Mouse (Mus musculus) CH12F3 (cell line): ENCODE data around the gene Gm27029.
"Not testable (repeated sequence)": the region's sequence is repeated elsewhere in the genome, so short reads cannot be mapped to it uniquely, and the experiment has no call there.

Experiments
- in situ Hi-C: fragments of 300-500 bp; cut with MboI; formaldehyde crosslinking; loops from 2 replicates; pipeline ENCODE4 v1.14.3; 2020; ENCODE audit warnings: low sequenced_read_pairs

Gene Gm27029

GRCm38 (mm10) chr11:101424925-101425813, 573 bp upstream of the Gm27029 start, which contains the start of the genes Rundc1 and Ptges3l:
Gene Rundc1 (plus strand): TSS chr11:101425085.
Gene Ptges3l (minus strand): TSS chr11:101425333.
- in situ Hi-C loops, result no loop called here

- in situ Hi-C loops, result no loop called here
Observed at GRCm38 (mm10) chr11:101420148-101420547, 4.4 kb downstream of the Gm27029 start.

DNA sequence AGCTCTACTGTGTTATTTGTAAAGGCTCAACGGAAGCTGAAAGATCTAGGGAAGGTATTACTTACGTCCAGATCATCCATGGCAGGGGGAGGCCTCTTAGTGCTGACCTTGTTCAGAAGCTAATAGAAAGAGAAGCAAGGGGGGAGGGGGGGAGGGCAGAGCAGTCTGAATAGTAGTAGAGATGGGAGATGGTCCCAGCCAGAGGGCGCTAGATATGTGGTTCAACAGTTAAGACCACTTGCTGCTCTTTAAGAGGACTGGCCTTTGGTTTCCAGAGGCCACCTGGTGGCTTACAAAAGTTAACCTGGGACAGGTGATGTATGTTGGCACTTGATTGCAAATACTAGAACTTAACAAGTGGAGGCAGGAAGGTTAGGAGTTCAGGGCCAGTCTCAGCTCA, 5.0 kb downstream of the Gm27029 start:
- in situ Hi-C loops, result no loop called here

GRCm38 (mm10) chr11:101418991-101419390, 5.6 kb downstream of the Gm27029 start:
- in situ Hi-C loops, result no loop called here

- in situ Hi-C loops, result no loop called here
Observed at GRCm38 (mm10) chr11:101417101-101417855, 7.3 kb downstream of the Gm27029 start, which contains the start of gene Aarsd1. Gene Aarsd1 (minus strand): TSS chr11:101417615.

- in situ Hi-C loops, result no loop called here
Observed at GRCm38 (mm10) chr11:101416433-101417100, 8.0 kb downstream of the Gm27029 start.

- in situ Hi-C loops, result no loop called here
Observed at GRCm38 (mm10) chr11:101415306-101415705, 9.3 kb downstream of the Gm27029 start.

- in situ Hi-C loops, result loop anchor here (10.0 kb wide), 1 partner anchor 180 kb away; no protein-coding TSS in a partner anchor
Observed at GRCm38 (mm10) chr11:101395110-101395509, 29.5 kb downstream of the Gm27029 start.

GRCm38 (mm10) chr11:101381817-101382216, 42.8 kb downstream of the Gm27029 start:
- in situ Hi-C loops, result no loop called here

GRCm38 (mm10) chr11:101378926-101379325, 45.7 kb downstream of the Gm27029 start:
- in situ Hi-C loops, result no loop called here

DNA sequence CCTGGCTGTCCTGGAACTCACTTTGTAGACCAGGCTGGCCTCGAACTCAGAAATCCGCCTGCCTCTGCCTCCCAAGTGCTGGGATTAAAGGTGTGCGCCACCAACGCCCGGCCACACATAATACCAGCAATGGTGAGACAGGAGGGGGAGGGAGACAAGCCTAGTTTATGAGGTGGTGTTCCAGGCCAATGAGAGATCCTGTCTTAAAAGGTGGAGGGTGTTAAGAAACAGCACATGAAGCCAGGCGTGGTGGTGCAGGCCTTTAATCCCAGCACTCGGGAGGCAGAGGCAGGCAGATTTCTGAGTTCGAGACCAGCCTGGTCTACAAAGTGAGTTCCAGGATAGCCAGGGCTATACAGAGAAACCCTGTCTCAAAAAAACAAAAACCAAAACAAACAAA, 46.4 kb downstream of the Gm27029 start:
- in situ Hi-C loops, result not testable (repeated sequence)

DNA sequence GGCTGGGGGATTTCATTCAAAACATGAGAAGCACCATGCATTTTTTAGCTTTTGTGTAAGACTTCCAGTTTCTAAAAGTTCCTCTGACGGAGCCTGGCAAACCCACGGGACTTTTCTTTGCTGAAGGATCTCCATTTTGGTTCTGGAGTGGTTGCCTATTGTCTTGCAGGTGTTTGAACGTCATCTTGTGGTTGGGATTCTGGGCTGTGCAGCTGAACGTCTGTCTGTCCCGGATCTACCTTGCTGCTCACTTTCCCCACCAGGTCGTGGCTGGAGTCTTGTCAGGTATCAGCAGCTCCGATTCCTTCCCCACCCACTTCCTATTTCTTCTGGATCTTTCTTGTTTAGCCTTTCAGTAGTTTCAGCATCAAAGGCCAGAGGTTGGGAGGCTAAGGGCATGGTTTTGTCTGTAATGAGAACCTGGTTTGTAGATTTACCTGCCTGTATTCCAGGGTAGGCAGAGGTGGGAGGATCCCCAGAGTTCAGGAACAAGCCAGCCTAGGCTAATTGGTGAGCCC, 50.1 kb downstream of the Gm27029 start:
- in situ Hi-C loops, result no loop called here

- in situ Hi-C loops, result no loop called here
Observed at GRCm38 (mm10) chr11:101370141-101370540, 54.5 kb downstream of the Gm27029 start.

- in situ Hi-C loops, result no loop called here
Observed at GRCm38 (mm10) chr11:101367326-101367935, 57.2 kb downstream of the Gm27029 start, which contains the start of gene G6pc. Gene G6pc (plus strand): TSS chr11:101367561.

DNA sequence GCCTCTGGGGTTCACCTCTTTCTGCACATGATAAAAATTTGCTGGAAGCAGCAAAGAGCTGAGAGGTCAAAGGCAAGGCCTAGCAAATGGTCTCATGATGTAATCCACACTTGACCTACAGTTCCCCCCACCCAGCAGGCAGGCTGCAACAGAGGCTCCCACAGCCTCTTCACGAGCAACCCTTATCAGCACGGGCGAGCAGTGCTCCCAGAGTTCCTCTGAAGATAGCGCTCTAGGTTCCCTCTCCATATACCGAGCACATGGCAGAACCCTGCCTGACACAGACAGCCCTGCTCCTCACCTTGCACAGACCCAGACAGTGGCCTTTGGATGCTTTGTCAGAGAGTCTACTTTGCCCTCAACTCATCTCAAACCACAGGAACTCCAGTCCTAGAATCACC, 60.1 kb downstream of the Gm27029 start:
- in situ Hi-C loops, result no loop called here

- in situ Hi-C loops, result no loop called here
Observed at GRCm38 (mm10) chr11:101360651-101361113, 63.9 kb downstream of the Gm27029 start.

DNA sequence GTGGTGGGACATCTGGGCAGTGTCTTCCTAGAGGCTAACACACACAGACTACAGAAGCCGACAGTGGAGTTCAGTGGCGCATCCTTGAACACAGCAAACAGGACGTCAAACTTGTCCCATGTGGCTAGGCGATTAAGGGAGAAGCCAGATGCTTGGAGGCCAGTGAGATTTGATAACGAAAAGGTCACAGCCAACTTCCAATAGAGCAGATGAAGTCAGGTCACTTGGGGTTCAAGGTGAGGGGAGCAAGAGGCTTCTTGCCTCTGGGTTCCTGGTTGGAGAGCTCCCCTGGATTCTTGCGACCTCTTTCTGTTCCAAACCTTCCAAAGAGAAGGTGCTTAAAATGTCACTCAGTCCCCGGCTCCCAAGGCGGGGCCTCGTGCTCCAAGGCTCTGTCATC, 64.8 kb downstream of the Gm27029 start:
- in situ Hi-C loops, result no loop called here

- in situ Hi-C loops, result no loop called here
Observed at GRCm38 (mm10) chr11:101357505-101358182, 67.0 kb downstream of the Gm27029 start.
